Mouse (Mus musculus) MEL (cell line): ENCODE data around the gene Uox. TPM values are rescaled to one million over a fixed set of nuclear protein-coding genes. Genes with fewer than 3 reads are reported as not detected.
A peak's percentile ranks its signal among the peaks of the same experiment; 100 is the strongest.

Experiments
- DNase-seq: peaks from one replicate; pipeline ENCODE4 v3.0.0; 2011; ENCODE audit warnings: low read depth, low spot score
- H3K27ac ChIP-seq: 2 replicates; pipeline ENCODE4 v1.5.1; 2012; ENCODE audit warnings: low read depth, mild to moderate bottlenecking, control low read depth, low read length, moderate library complexity; ENCODE audit not compliant: control insufficient read depth
- H3K27me3 ChIP-seq, 2 experiments: fragments of 150-350 bp in 1 of 2; sonication (generic) in 1 of 2; 2 replicates each; pipeline ENCODE4 v1.6.1; 2012; ENCODE audit warnings: low read length in 2 of 2, mild to moderate bottlenecking in 2 of 2, improper control_type of control experiment in 1 of 2, moderate library complexity in 1 of 2; ENCODE audit not compliant: insufficient read depth in 2 of 2, control insufficient read depth in 1 of 2
- H3K36me3 ChIP-seq, 2 experiments: 2 replicates each; pipeline ENCODE4 v1.6.1; 2012 to 2014; ENCODE audit warnings: low read length in 2 of 2, improper control_type of control experiment in 1 of 2, inconsistent platforms in 1 of 2, mild to moderate bottlenecking in 1 of 2; ENCODE audit not compliant: insufficient read depth in 2 of 2, control insufficient read depth in 1 of 2
- H3K4me1 ChIP-seq, 2 experiments: fragments of 150-350 bp in 1 of 2; sonication (generic) in 1 of 2; 2 replicates each; pipeline ENCODE4 v1.6.1; 2012; ENCODE audit warnings: low read length in 2 of 2, improper control_type of control experiment in 1 of 2, mild to moderate bottlenecking in 1 of 2; ENCODE audit not compliant: insufficient read depth in 2 of 2, control insufficient read depth in 1 of 2
- H3K4me3 ChIP-seq, 2 experiments: fragments of 150-350 bp in 1 of 2; sonication (generic) in 1 of 2; 2 replicates each; pipeline ENCODE4 v1.5.1; 2012; ENCODE audit warnings: low read depth in 2 of 2, low read length in 2 of 2, mild to moderate bottlenecking in 2 of 2, moderate library complexity in 2 of 2, control low read depth in 1 of 2, improper control_type of control experiment in 1 of 2; ENCODE audit not compliant: control insufficient read depth in 1 of 2, insufficient read depth in 1 of 2
- H3K79me2 ChIP-seq: 2 replicates; pipeline ENCODE4 v1.6.1; 2012; ENCODE audit warnings: mild to moderate bottlenecking, low read length, moderate library complexity; ENCODE audit not compliant: control insufficient read depth, poor library complexity, insufficient read depth
- H3K9ac ChIP-seq: 2 replicates; pipeline ENCODE4 v1.6.1; 2012; ENCODE audit warnings: low read depth, mild to moderate bottlenecking, control low read depth, low read length, moderate library complexity; ENCODE audit not compliant: control insufficient read depth, poor library complexity, severe bottlenecking
- H3K9me3 ChIP-seq: fragments of 150-350 bp; sonication (generic); replicated peaks from 2 replicates; pipeline ENCODE4 v1.6.1; 2012; ENCODE audit warnings: mild to moderate bottlenecking, low read length, improper control_type of control experiment, moderate library complexity; ENCODE audit not compliant: insufficient read depth
- CHD1 ChIP-seq: IDR thresholded peaks from 2 replicates; pipeline ENCODE4 v1.6.1; 2012; ENCODE audit warnings: low read depth, mild to moderate bottlenecking, inconsistent platforms, low read length, improper control_type of control experiment
- CTCF ChIP-seq, 3 experiments: IDR thresholded peaks in 2 of 3; conservative IDR thresholded peaks in 1 of 3; 2 replicates each; pipeline ENCODE4 v1.5.1; 2011 to 2012; ENCODE audit warnings: low read length in 3 of 3, low read depth in 2 of 3, mild to moderate bottlenecking in 2 of 3, improper control_type of control experiment in 1 of 3, inconsistent platforms in 1 of 3, mixed read lengths in 1 of 3, moderate library complexity in 1 of 3; ENCODE audit not compliant: control insufficient read depth in 1 of 3, insufficient read depth in 1 of 3, poor library complexity in 1 of 3, severe bottlenecking in 1 of 3
- E2F4 ChIP-seq: IDR thresholded peaks from 2 replicates; pipeline ENCODE4 v1.6.1; 2011; ENCODE audit warnings: low read depth, low read length, improper control_type of control experiment, borderline replicate concordance
- ELF1 ChIP-seq: IDR thresholded peaks from 2 replicates; pipeline ENCODE4 v1.6.1; 2014; ENCODE audit warnings: low read depth, mild to moderate bottlenecking, inconsistent platforms, low read length, improper control_type of control experiment, moderate library complexity
- HCFC1 ChIP-seq: IDR thresholded peaks from 2 replicates; pipeline ENCODE4 v1.6.1; 2012; ENCODE audit warnings: low read depth, mild to moderate bottlenecking, inconsistent platforms, low read length, improper control_type of control experiment, moderate library complexity
- MXI1 ChIP-seq: IDR thresholded peaks from 2 replicates; pipeline ENCODE4 v1.6.1; 2011; ENCODE audit warnings: mild to moderate bottlenecking, low read depth, low read length, improper control_type of control experiment
- NELFE ChIP-seq: IDR thresholded peaks from 2 replicates; pipeline ENCODE4 v1.6.1; 2011; ENCODE audit warnings: low read depth, low read length, improper control_type of control experiment
- RAD21 ChIP-seq: IDR thresholded peaks from 2 replicates; pipeline ENCODE4 v1.6.1; 2011; ENCODE audit warnings: mild to moderate bottlenecking, low read depth, low read length, improper control_type of control experiment
- SMC3 ChIP-seq: IDR thresholded peaks from 2 replicates; pipeline ENCODE4 v1.6.1; 2011; ENCODE audit warnings: low read depth, low read length, improper control_type of control experiment
- TAL1 ChIP-seq: IDR thresholded peaks from 2 replicates; pipeline ENCODE4 v1.6.1; 2012; ENCODE audit warnings: mild to moderate bottlenecking, inconsistent platforms, low read length, moderate library complexity, mixed read lengths
- USF2 ChIP-seq, 2 experiments: IDR thresholded peaks; 2 replicates each; pipeline ENCODE4 v1.6.1; 2011 to 2012; ENCODE audit warnings: improper control_type of control experiment in 2 of 2, low read length in 2 of 2, borderline replicate concordance in 1 of 2, inconsistent platforms in 1 of 2, low read depth in 1 of 2, mild to moderate bottlenecking in 1 of 2; ENCODE audit not compliant: insufficient read depth in 1 of 2
- ZC3H11A ChIP-seq: IDR thresholded peaks from 2 replicates; pipeline ENCODE4 v1.6.1; 2012; ENCODE audit warnings: low read depth, mild to moderate bottlenecking, inconsistent platforms, low read length, improper control_type of control experiment
- ZKSCAN1 ChIP-seq: IDR thresholded peaks from 2 replicates; pipeline ENCODE4 v1.6.1; 2012; ENCODE audit warnings: low read depth, mild to moderate bottlenecking, inconsistent platforms, low read length, improper control_type of control experiment, moderate library complexity
- ZNF384 ChIP-seq: IDR thresholded peaks from 2 replicates; pipeline ENCODE4 v1.6.1; 2012; ENCODE audit warnings: low read depth, mild to moderate bottlenecking, inconsistent platforms, low read length, improper control_type of control experiment
- polyA plus RNA-seq, 2 experiments: library from polyadenylated mRNA; stranded (reverse) in 1 of 2; unstranded in 1 of 2; fragments of >175 nt in 1 of 2; fragments of >200 nt in 1 of 2; gene quantifications; 2 replicates each; pipeline versions ENCODE4 v1.2.1 to v1.2.4; 2012; ENCODE audit warnings: low replicate concordance in 2 of 2, low read depth in 1 of 2; ENCODE audit not compliant: insufficient read length in 2 of 2, insufficient read depth in 1 of 2, missing spikeins in 1 of 2
- total RNA-seq: library from RNA; depleted of rRNA; stranded (reverse); fragments of 300-350 nt; gene quantifications from 2 replicates; pipeline ENCODE4 v1.2.3, GENCODE M21; 2012

Uox gene
- total and polyA plus RNA-seq, 3 experiments = not detected

DNA sequence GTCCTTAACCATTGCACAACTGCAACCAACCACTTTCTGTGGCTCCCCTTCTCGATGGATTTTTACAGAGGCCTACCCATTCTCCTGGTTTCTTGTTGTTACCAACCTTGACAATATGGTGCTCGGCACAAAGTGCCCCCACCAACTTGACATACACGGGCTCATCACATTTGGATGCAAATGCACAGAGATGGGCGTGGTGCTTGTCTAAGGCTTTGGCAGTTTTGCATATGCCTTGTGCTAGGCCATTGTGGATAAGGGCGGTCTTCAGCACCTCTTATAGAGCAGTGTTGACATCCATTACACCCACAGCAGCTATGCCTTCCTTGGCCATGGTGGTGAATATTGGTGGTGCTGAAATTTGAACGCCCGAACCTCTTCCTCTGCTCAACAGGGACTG, 7.3 kb upstream of the Uox start:
- Histone ChIP-seq H3K79me2 (no peaks in the 10 kb centered on the region), H3K27me3 (peaks cover 0 to 4% of the 10 kb centered on the region in 2 experiments; a peak in 1 of 4 replicates), H3K4me1 (no peaks in the 10 kb centered on the region), H3K36me3 (no peaks in the 10 kb centered on the region), H3K27ac (no peak overlapping the region), H3K9ac (no peak overlapping the region), H3K9me3 (no peaks in the 10 kb centered on the region), H3K4me3 (no peak overlapping the region)
- TF ChIP-seq USF2 (IDR thresholded peaks at IDR 0.05; ENCODE audit: borderline replicate concordance in 1 of 2, insufficient read depth in 1 of 2, low read depth in 1 of 2, low read length in 2 of 2) = no peak
- no peak for TF ChIP-seq E2F4
- TF ChIP-seq HCFC1 = no peak
- TF ChIP-seq SMC3 = no peak
- no peak for DNase-seq

DNA sequence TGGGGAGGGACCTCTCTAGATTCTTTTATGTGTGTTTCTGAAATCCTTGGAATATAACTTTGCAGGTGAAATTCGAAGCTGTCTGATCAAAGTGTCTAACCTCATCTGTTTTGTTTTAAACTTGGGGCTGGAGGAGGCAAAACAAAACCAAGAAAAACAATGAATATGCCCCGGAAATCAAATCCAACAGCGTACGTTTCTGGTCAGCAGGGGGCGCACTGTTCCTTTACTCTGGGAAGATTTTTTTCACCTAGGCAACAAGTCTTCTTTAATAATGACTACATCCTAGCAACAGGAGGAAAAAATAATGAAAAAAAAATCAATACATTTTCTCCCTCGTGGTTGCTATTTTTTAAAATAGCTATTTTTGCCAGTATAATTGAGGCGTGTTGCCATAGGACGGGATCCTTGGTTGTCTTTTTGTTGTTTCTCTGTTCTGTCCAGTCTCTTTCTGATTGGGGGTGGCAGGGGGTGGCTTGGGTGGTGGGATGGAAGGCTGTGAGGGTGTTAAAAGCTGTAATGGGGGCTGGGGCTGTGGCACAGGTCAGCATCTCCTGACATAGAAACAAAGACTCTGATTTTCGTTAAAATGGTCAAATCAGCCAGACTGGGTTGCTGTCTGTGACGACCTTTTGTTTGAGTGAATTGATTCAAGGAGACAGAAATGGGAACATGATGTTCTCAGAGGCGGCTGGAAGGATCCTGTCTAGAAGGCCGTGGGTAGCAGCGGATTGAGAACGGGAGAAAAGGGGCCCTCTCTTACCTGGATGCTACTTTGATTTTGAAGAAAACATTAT, 5.8 kb upstream of the Uox start:
- H3K4me1 ChIP-seq = no peaks in the 10 kb centered on the region
- DNase-seq = peak; percentile 80
- no peaks in the 10 kb centered on the region for H3K79me2 ChIP-seq

DNA sequence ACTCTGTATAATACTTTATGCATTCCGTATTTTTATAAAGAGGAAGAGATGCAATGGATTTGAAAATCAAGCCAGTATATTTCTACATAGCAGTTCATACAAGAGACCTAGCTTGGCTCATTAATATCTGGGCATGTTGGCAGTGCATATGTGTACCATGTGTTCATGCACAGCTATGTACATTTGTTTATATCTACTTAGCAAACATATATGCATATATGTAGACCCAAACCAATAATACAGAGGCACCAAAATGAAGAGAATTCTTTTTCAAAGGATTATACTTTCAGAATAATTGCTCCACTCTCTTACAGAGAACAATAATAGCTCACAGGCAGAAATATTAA, 5.2 kb upstream of the Uox start:
- Histone ChIP-seq H3K27me3 (peaks cover 0 to 4% of the 10 kb centered on the region in 2 experiments; a peak in 1 of 4 replicates), H3K79me2 (no peaks in the 10 kb centered on the region), H3K4me1 (no peaks in the 10 kb centered on the region), H3K9ac (no peak overlapping the region), H3K27ac (no peak overlapping the region), H3K9me3 (no peaks in the 10 kb centered on the region), H3K36me3 (no peaks in the 10 kb centered on the region), H3K4me3 (no peak overlapping the region)
- no peak for DNase-seq
- no peak for TF ChIP-seq ZKSCAN1
- no peak for TF ChIP-seq NELFE
- no peak for TF ChIP-seq CHD1
- TF ChIP-seq TAL1 = no peak
- TF ChIP-seq MXI1 = no peak

More for the DNA sequence above, 5.8 kb upstream of the Uox start:
- no peaks in the 10 kb centered on the region for H3K9me3 ChIP-seq
- no peaks in the 10 kb centered on the region for H3K36me3 ChIP-seq
- no peak overlapping the region for H3K9ac ChIP-seq
- no peak overlapping the region for H3K27ac ChIP-seq
- TF ChIP-seq ZC3H11A = peak; percentile 95
- TF ChIP-seq MXI1 = no peak
- TF ChIP-seq ELF1 = no peak
- peak; percentile 57 to 92 (median 78) for TF ChIP-seq CTCF (IDR thresholded peaks at IDR 0.05 in 2 of 3, conservative IDR thresholded peaks at IDR 0.05 in 1 of 3; ENCODE audit: control insufficient read depth in 1 of 3, insufficient read depth in 1 of 3, low read depth in 2 of 3, low read length in 3 of 3, poor library complexity in 1 of 3, severe bottlenecking in 1 of 3)
- peak; percentile 88 for TF ChIP-seq ZNF384
- peak; percentile 98 for TF ChIP-seq SMC3
- peak; percentile 91 for TF ChIP-seq RAD21
- H3K27me3 ChIP-seq = peaks cover 0 to 4% of the 10 kb centered on the region in 2 experiments; a peak in 1 of 4 replicates
- no peak overlapping the region for H3K4me3 ChIP-seq
